Mouse (Mus musculus) ovary, adult 18-20 months (tissue): Measurements from ENCODE around the gene Strip2.

Experiments used
- DNase-seq: peaks from one replicate; pipeline ENCODE4 v3.0.0; 2022; ENCODE audit warnings: low spot score, mixed read lengths

Gene Strip2

GRCm38 (mm10) chr6:29916530-29917382, at the start of gene Strip2:
Gene Strip2 (plus strand): TSS chr6:29917012.
- DNase-seq = peak; percentile 83

GRCm38 (mm10) chr6:29868341-29868895, 48.4 kb upstream of the Strip2 start:
- DNase-seq = no peak

GRCm38 (mm10) chr6:29873654-29874053, 43.2 kb upstream of the Strip2 start:
- no peak for DNase-seq

GRCm38 (mm10) chr6:29875576-29875975, 41.2 kb upstream of the Strip2 start:
- no peak for DNase-seq

GRCm38 (mm10) chr6:29876782-29877181, 40.0 kb upstream of the Strip2 start:
- peak; percentile 8 for DNase-seq

GRCm38 (mm10) chr6:29879579-29879978, 37.2 kb upstream of the Strip2 start:
- DNase-seq = no peak

- DNase-seq = no peak
Measured at GRCm38 (mm10) chr6:29880796-29881195, 36.0 kb upstream of the Strip2 start.

GRCm38 (mm10) chr6:29881936-29882335, 34.9 kb upstream of the Strip2 start:
- DNase-seq = no peak

GRCm38 (mm10) chr6:29882870-29883269, 33.9 kb upstream of the Strip2 start:
- DNase-seq = no peak

GRCm38 (mm10) chr6:29891151-29891550, 25.7 kb upstream of the Strip2 start:
- no peak for DNase-seq

GRCm38 (mm10) chr6:29896976-29897375, 19.8 kb upstream of the Strip2 start:
- no peak for DNase-seq

GRCm38 (mm10) chr6:29901450-29901849, 15.4 kb upstream of the Strip2 start:
- DNase-seq = no peak

GRCm38 (mm10) chr6:29902256-29902655, 14.6 kb upstream of the Strip2 start:
- DNase-seq = no peak

- DNase-seq = no peak
Measured at GRCm38 (mm10) chr6:29903343-29903914, 13.4 kb upstream of the Strip2 start.

GRCm38 (mm10) chr6:29904281-29904680, 12.5 kb upstream of the Strip2 start:
- DNase-seq = no peak

- no peak for DNase-seq
Measured at GRCm38 (mm10) chr6:29910631-29911030, 6.2 kb upstream of the Strip2 start.

GRCm38 (mm10) chr6:29913673-29914072, 3.1 kb upstream of the Strip2 start:
- DNase-seq = no peak

GRCm38 (mm10) chr6:29914136-29914535, 2.7 kb upstream of the Strip2 start:
- no peak for DNase-seq

GRCm38 (mm10) chr6:29915836-29916235, 976 bp upstream of the Strip2 start:
- DNase-seq = no peak

GRCm38 (mm10) chr6:29917383-29917720, 540 bp downstream of the Strip2 start:
- no peak for DNase-seq

- DNase-seq = no peak
Measured at GRCm38 (mm10) chr6:29917947-29918346, 1.1 kb downstream of the Strip2 start.

- peak; percentile 64 for DNase-seq
Measured at GRCm38 (mm10) chr6:29923501-29923900, 6.7 kb downstream of the Strip2 start.

- no peak for DNase-seq
Measured at GRCm38 (mm10) chr6:29925594-29926219, 8.9 kb downstream of the Strip2 start.
